Mouse (Mus musculus) cerebellum, adult 11 months (tissue): ENCODE measurements at regions not wholly inside any gene's neighbourhood (a gene's known extent, or its start where the extent isn't known, plus 50 kb on each side); places are given as distances from the start of the nearest gene placed in this dataset.

Experiments used
- DNase-seq: peaks from one replicate; pipeline ENCODE4 v3.0.0; 2022

- DNase-seq = no peak
Measured at GRCm38 (mm10) chr5:39841186-39841585, 85.9 kb upstream of the Hs3st1 start.

- DNase-seq = no peak
Measured at GRCm38 (mm10) chr5:39840576-39840975, 85.3 kb upstream of the Hs3st1 start.

GRCm38 (mm10) chr5:39832565-39832964 is 77.3 kb upstream of the Hs3st1 start:
- DNase-seq = peak; percentile 21

GRCm38 (mm10) chr5:39824680-39825079 is 69.4 kb upstream of the Hs3st1 start:
- DNase-seq = no peak

- no peak for DNase-seq
Measured at GRCm38 (mm10) chr5:39806643-39807042, 51.4 kb upstream of the Hs3st1 start.
